Mouse (Mus musculus) testis, postnatal 14 days (tissue): ENCODE results near the gene Lck.
A peak's percentile ranks its signal among the peaks of the same experiment; 100 is the strongest.

Experiments
- DNase-seq: peaks from one replicate; pipeline ENCODE4 v3.0.0; 2021; ENCODE audit warnings: low spot score

The Lck gene

DNA sequence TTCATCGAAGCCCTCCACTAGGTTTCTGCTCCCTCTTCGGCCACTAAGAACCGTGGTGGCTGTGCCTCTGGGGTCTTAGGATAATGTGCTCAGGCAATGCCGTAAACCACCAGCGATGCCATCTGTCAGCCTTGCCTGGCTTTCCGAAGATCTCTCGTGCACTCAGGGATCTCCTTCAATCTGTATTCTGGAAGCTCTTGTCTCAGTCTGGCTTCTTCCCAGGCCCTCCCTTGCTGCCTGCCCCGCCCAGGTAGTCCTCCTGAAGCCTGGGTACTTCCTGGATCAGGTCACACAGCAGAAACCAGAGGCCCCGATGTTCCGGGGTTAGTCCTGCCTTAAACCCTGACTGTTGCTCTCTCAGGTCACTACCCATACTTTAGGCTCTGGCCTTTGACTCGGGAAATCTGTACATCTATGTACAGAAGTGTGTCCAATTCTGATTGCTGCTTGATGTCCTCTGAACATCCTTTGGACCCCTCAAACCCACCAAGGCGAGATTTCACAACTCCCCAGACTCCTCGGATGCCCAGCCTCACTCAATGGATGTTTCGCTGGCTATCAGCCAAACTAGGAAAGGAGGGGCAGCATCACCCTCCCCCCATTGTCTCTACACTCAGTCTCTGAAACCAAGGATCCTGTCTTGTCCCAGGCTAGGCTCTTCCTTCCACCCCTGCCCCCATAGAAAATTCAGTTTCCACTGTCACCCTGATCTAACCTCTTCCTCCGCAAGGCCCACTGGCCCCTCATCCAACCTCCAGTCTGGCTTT, 64.4 kb downstream of the Lck start:
- DNase-seq = no peak

DNA sequence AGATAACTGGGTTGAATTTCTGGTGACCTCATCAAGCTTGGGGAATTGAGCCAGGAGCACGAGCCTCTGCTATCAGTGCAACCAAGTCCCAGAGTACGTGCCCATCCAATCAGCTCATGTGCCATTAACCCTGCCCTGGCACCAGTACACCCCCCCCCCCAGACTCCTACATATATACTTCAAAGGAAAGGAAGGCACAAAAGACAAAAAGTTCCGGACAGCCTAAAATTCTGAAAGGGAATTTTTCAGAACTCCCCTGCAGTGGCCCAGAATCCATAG, 65.3 kb downstream of the Lck start:
- no peak for DNase-seq

DNA sequence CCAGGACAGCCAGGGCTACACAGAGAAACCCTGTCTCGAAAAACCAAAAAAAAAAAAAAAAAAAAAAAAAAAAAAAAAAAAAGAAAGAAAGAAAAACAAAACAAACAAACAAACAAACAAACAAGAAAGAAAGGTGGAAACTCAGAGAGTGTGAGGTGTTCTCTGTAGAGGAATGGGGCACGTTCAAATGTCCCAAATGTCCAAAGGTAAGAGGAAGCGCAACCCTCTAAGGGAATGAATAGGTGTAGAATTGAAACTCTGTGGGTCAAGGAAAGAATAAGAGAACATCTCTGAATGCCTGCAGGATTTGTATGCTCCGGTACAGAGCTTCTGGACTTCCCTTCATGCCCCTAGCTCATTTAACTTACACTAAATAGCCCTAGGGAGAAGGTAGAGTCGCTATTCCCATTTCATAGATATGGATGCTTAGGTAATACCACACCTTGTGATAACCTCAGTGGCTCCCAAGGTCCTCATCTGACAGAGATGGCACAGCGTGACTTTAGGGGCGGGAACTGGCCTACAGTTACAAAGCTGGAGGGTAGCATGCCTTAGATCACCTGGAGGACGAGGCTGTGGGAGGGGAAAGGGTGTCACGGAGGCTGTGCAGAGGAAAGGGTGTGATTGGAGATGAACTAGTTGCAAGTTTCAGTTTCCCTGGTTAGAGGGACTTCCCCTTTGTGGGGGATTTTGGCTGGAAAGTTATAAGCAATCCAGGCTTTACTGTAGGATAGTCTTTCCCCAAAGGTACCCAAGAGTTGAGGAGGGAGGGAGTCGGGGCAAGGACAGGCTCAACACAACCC, 65.8 kb downstream of the Lck start:
- DNase-seq = no peak

DNA sequence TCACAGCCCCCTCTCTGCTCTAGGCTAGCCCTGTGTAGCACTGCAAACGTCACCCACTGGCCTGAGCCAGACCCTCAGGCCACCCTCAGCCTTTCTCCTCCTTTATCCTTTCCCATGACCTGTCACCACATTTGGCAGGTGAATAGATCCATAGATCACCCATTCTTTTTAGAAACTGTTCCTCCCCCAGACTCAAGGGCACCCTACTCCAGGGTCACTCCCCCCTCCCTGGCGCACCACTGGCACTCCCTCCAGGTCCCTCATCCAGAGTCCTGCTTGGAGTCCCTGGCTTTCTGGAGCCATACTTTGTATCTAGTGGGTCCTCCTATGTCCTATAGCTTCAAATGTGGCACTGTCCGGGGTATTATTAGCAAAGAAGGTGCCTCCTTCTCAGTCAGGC, 67.9 kb downstream of the Lck start:
- DNase-seq = no peak

DNA sequence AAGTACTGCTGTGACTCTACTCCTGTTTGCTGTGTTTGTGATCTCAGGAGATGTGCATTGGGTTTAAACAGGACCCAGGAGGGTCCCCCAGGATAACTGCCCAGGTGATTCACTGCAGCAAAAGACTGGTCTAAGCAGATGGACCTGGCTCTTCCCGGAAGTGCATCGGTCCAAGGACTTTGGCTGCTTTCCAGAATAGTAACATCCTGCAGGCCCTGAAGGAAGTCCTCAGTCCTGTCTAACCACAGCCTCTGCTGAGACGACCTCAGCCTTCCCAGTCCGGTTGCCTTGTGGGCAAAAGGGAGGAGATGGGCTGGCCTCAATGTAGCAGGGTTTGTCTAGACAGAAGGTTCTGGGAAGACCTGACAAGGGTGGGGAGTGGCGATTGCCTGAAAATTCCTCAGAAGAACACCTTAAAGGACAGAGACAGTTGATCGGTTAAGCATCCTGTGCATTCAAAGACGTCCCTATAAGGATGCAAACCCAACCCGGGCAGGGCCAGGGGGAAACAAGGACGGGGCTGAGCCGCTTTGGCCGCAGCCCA, 70.5 kb downstream of the Lck start:
- DNase-seq = no peak

DNA sequence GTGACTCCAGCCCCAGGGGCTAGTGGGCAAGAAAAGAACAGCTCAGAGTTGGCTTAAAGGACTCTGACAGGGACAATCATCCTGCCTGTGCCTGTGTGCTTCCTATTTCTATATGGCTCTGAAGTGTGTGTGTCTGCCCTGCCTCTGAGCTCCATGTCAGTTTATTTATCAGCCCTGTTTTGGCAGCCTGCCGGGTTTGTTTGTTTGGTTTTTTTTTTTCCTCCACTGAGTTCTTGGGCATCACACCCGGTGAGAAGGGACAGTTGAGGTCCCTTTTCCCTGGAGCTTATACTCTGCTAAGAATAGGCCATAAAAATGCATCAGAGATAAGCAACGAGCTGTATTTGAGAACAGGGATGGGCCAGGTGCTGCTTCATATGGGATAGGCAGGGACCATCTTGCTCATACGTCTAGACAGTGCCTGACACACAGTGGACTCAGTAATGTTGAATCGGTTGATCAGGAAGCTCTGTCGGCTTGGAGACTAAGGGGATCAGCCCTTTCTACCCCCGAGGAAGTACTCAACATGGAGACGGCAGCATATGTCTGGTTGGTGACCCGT, 71.0 kb downstream of the Lck start:
- no peak for DNase-seq

DNA sequence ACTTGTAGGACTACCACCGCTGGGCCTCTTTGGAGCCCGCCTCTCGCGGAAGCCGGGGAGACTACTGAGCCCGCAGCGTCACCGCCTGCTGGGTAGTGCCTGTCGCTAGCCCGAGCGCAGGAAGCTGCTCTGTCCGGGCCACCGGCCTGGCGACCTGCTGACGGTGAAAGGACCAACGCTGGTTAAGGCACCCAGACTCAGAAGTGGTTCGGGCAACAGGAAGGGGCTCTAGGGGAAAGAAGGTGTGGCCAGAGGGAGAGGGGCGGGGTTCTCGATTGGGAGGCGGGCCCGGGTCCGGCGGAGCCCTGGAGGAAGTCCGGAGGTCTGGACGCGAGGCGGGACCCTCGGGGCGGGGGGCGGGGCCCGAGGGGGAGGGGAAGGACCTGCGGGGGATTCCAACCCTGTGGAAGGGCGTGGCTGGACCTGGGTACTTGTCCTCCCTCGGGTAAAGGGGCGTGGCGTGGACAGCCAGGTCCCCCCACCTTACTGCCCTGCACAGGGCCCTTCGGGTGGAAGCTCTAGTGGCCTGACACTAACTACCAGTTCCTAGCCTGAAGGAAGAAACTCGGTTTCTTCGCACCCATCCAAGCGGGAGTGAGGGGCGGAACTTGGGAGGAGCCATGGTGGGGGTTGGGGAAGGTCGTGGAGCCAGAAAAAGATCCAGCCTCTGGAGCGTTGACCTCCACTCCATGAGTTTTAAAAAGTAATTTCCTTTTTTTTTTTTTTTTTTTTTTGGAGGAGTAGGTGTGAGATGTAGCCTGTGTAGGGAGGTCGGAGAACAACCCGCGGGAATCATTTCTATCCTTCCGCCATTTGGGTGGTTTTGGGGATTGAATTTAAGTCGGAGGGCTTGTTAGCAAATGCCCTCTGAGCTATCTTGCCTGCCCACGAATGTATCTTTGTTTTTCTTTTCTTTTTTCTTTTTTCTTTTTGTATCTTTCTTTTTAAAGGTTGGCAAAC, 72.6 kb downstream of the Lck start:
- peak; percentile 91 for DNase-seq

DNA sequence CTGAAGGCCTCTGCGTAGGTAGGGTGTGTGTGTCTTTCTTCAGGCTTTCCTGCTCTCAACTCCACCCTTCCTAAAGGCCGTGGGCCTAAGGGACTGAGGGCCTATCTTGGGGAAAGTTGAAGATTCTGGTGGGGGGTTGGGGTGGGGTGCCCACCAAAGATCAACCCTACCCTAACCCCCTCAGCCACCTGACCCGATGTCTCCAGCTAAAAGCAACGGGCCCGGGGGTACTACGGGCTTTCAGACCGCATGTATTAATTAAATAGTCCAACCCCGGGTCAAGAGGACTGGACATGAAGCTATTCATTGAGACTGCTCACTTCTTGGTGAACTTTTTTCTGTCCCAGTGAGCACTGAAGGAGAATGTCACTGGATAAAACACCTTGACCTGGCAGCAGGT, 73.4 kb downstream of the Lck start:
- DNase-seq = no peak

DNA sequence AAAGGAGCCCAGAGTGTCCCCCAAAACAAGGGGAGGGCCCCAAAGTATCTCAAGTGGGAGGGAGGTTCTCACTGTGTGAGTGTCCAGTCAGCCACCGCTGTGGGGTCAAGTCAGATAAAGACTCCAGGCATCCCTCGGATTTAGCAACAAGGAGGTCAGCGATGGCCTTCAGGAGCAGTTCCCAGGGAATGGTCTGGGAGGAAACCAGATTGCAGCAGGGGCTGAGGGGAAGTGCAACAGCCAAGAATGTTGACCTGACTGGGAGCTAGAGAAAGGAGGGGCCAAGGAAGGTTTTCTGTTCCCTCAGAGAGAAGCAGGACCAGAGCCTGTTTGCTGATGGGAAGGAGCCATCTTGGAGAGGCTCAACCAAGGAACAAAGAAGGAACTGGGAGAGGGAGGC, 74.5 kb downstream of the Lck start:
- DNase-seq = peak; percentile 75
